Mouse (Mus musculus) stomach, embryonic 15.5 days (tissue): ENCODE measurements at regions not wholly inside any gene's neighbourhood (a gene's known extent, or its start where the extent isn't known, plus 50 kb on each side); places are given as distances from the start of the nearest gene placed in this dataset.

ENCODE experiments used
- ATAC-seq: fragments of 200-750 bp; cut with Nextera tagmentation; 2 replicates; pipeline ENCODE4 v1.8.0; 2017; ENCODE audit warnings: low read depth, moderate number of reproducible peaks, moderate TSS enrichment; ENCODE audit not compliant: insufficient read depth, low FRiP score
- H3K27ac ChIP-seq: fragments of 300-500 bp; sonication (generic); 2 replicates; pipeline ENCODE4 v1.5.1; 2015; ENCODE audit warnings: mild to moderate bottlenecking, inconsistent platforms
- H3K27me3 ChIP-seq: fragments of 300-500 bp; sonication (generic); replicated peaks from 2 replicates; pipeline ENCODE4 v1.6.1; 2015; ENCODE audit warnings: inconsistent platforms
- H3K36me3 ChIP-seq: fragments of 300-500 bp; sonication (generic); 2 replicates; pipeline ENCODE4 v1.6.1; 2015; ENCODE audit warnings: inconsistent platforms
- H3K4me1 ChIP-seq: fragments of 300-500 bp; sonication (generic); 2 replicates; pipeline ENCODE4 v1.6.1; 2015; ENCODE audit warnings: inconsistent platforms
- H3K4me2 ChIP-seq: fragments of 300-500 bp; sonication (generic); 2 replicates; pipeline ENCODE4 v1.6.1; 2015; ENCODE audit warnings: mild to moderate bottlenecking, inconsistent platforms
- H3K4me3 ChIP-seq: fragments of 300-500 bp; sonication (generic); replicated peaks from 2 replicates; pipeline ENCODE4 v1.5.1; 2015; ENCODE audit warnings: inconsistent platforms
- H3K9ac ChIP-seq: fragments of 300-500 bp; sonication (generic); 2 replicates; pipeline ENCODE4 v1.6.1; 2015; ENCODE audit warnings: inconsistent platforms
- H3K9me3 ChIP-seq: fragments of 300-500 bp; sonication (generic); 2 replicates; pipeline ENCODE4 v1.6.1; 2016; ENCODE audit warnings: inconsistent platforms
- WGBS: fragments of 180-500 bp; shearing (Covaris S2); methylation state at CpG from one replicate; pipeline ENCODE4 v1.1.7; 2015; 5-methylcytosine and 5-hydroxymethylcytosine counted together

GRCm38 (mm10) chr16:5393336-5393735 is 137.6 kb upstream of the Eef2kmt start:
- Histone ChIP-seq H3K27ac (no peak overlapping the region), H3K36me3 (no peaks in the 10 kb centered on the region), H3K9me3 (no peaks in the 10 kb centered on the region), H3K4me3 (no peak overlapping the region), H3K9ac (no peak overlapping the region), H3K27me3 (no peaks in the 10 kb centered on the region), H3K4me2 (no peak overlapping the region), H3K4me1 (no peaks in the 10 kb centered on the region)
- no peak for ATAC-seq
- WGBS: 77% methylated on average over 5 of the region's 5 CpGs

GRCm38 (mm10) chr16:5382930-5383329 is 127.1 kb upstream of the Eef2kmt start:
- H3K4me3 ChIP-seq: no peak overlapping the region
- H3K27me3 ChIP-seq: no peaks in the 10 kb centered on the region
- H3K4me1 ChIP-seq: no peaks in the 10 kb centered on the region
- H3K27ac ChIP-seq: no peak overlapping the region
- WGBS: 43% methylated on average over 3 of the region's 4 CpGs
- no peak for ATAC-seq
- no peaks in the 10 kb centered on the region for H3K9me3 ChIP-seq
- H3K9ac ChIP-seq: no peak overlapping the region
- no peaks in the 10 kb centered on the region for H3K36me3 ChIP-seq
- H3K4me2 ChIP-seq: no peak overlapping the region

GRCm38 (mm10) chr16:5382228-5382884 is 126.6 kb upstream of the Eef2kmt start:
- H3K4me1 ChIP-seq: no peaks in the 10 kb centered on the region
- no peak overlapping the region for H3K27ac ChIP-seq
- no peaks in the 10 kb centered on the region for H3K27me3 ChIP-seq
- no peak for ATAC-seq
- H3K9ac ChIP-seq: no peak overlapping the region
- H3K9me3 ChIP-seq: no peaks in the 10 kb centered on the region
- H3K36me3 ChIP-seq: no peaks in the 10 kb centered on the region
- 20% methylated on average over 6 of the region's 6 CpGs for WGBS
- H3K4me2 ChIP-seq: no peak overlapping the region
- H3K4me3 ChIP-seq: no peak overlapping the region

- 65% methylated on average over 3 of the region's 3 CpGs for WGBS
Observed at GRCm38 (mm10) chr16:5380626-5381025, 124.8 kb upstream of the Eef2kmt start.

GRCm38 (mm10) chr16:5377001-5377400 is 121.2 kb upstream of the Eef2kmt start:
- Histone ChIP-seq H3K27me3 (no peaks in the 10 kb centered on the region), H3K9me3 (no peaks in the 10 kb centered on the region), H3K9ac (no peak overlapping the region), H3K27ac (no peak overlapping the region), H3K4me2 (no peak overlapping the region), H3K4me1 (no peaks in the 10 kb centered on the region), H3K36me3 (no peaks in the 10 kb centered on the region), H3K4me3 (no peak overlapping the region)
- 83% methylated on average over 3 of the region's 3 CpGs for WGBS
- no peak for ATAC-seq

More at GRCm38 (mm10) chr16:5380626-5381025, 124.8 kb upstream of the Eef2kmt start:
- Histone ChIP-seq H3K9ac (no peak overlapping the region), H3K36me3 (no peaks in the 10 kb centered on the region), H3K27me3 (no peaks in the 10 kb centered on the region), H3K27ac (no peak overlapping the region), H3K9me3 (no peaks in the 10 kb centered on the region), H3K4me3 (no peak overlapping the region), H3K4me1 (no peaks in the 10 kb centered on the region), H3K4me2 (no peak overlapping the region)
- ATAC-seq: no peak

GRCm38 (mm10) chr16:5374818-5375605 is 119.2 kb upstream of the Eef2kmt start:
- Histone ChIP-seq H3K27me3 (no peaks in the 10 kb centered on the region), H3K4me3 (no peak overlapping the region), H3K36me3 (no peaks in the 10 kb centered on the region), H3K4me2 (no peak overlapping the region), H3K4me1 (no peaks in the 10 kb centered on the region), H3K9ac (no peak overlapping the region), H3K9me3 (no peaks in the 10 kb centered on the region), H3K27ac (no peak overlapping the region)
- WGBS: 26% methylated on average over 6 of the region's 6 CpGs
- no peak for ATAC-seq

GRCm38 (mm10) chr16:5371175-5371893 is 115.6 kb upstream of the Eef2kmt start:
- Histone ChIP-seq H3K4me2 (no peak overlapping the region), H3K27ac (no peak overlapping the region), H3K27me3 (no peaks in the 10 kb centered on the region), H3K9ac (no peak overlapping the region), H3K36me3 (no peaks in the 10 kb centered on the region), H3K9me3 (no peaks in the 10 kb centered on the region), H3K4me3 (no peak overlapping the region), H3K4me1 (no peaks in the 10 kb centered on the region)
- WGBS: 85% methylated on average over 4 of the region's 4 CpGs
- no peak for ATAC-seq

GRCm38 (mm10) chr16:5370496-5370895 is 114.7 kb upstream of the Eef2kmt start:
- H3K27me3 ChIP-seq: no peaks in the 10 kb centered on the region
- no peaks in the 10 kb centered on the region for H3K36me3 ChIP-seq
- no peaks in the 10 kb centered on the region for H3K9me3 ChIP-seq
- no peak overlapping the region for H3K9ac ChIP-seq
- H3K4me1 ChIP-seq: no peaks in the 10 kb centered on the region
- H3K4me2 ChIP-seq: no peak overlapping the region
- ATAC-seq: no peak
- H3K27ac ChIP-seq: no peak overlapping the region
- no peak overlapping the region for H3K4me3 ChIP-seq

GRCm38 (mm10) chr16:5368897-5369558 is 113.2 kb upstream of the Eef2kmt start:
- no peaks in the 10 kb centered on the region for H3K4me1 ChIP-seq
- H3K4me2 ChIP-seq: no peak overlapping the region
- WGBS: 43% methylated on average over 7 of the region's 7 CpGs
- H3K36me3 ChIP-seq: no peaks in the 10 kb centered on the region
- no peak overlapping the region for H3K27ac ChIP-seq
- H3K27me3 ChIP-seq: no peaks in the 10 kb centered on the region
- H3K9ac ChIP-seq: no peak overlapping the region
- peak; percentile 75 for ATAC-seq
- H3K9me3 ChIP-seq: no peaks in the 10 kb centered on the region
- no peak overlapping the region for H3K4me3 ChIP-seq

- 77% methylated on average over 8 of the region's 8 CpGs for WGBS
- Histone ChIP-seq H3K27ac (no peak overlapping the region), H3K36me3 (no peaks in the 10 kb centered on the region), H3K4me2 (no peak overlapping the region), H3K9me3 (no peaks in the 10 kb centered on the region), H3K4me3 (no peak overlapping the region), H3K27me3 (no peaks in the 10 kb centered on the region), H3K4me1 (no peaks in the 10 kb centered on the region), H3K9ac (no peak overlapping the region)
- no peak for ATAC-seq
Observed at GRCm38 (mm10) chr16:5368357-5368756, 112.6 kb upstream of the Eef2kmt start.

GRCm38 (mm10) chr16:5367581-5368119 is 111.9 kb upstream of the Eef2kmt start:
- no peak overlapping the region for H3K9ac ChIP-seq
- no peak overlapping the region for H3K4me3 ChIP-seq
- no peak overlapping the region for H3K4me2 ChIP-seq
- H3K36me3 ChIP-seq: no peaks in the 10 kb centered on the region
- H3K9me3 ChIP-seq: no peaks in the 10 kb centered on the region
- H3K27me3 ChIP-seq: no peaks in the 10 kb centered on the region
- 71% methylated on average over 10 of the region's 10 CpGs for WGBS
- H3K27ac ChIP-seq: no peak overlapping the region
- no peak for ATAC-seq
- H3K4me1 ChIP-seq: no peaks in the 10 kb centered on the region
